Comparison of ENCODE assay signal across 18 mouse cellular contexts in the genomic region with DNA sequence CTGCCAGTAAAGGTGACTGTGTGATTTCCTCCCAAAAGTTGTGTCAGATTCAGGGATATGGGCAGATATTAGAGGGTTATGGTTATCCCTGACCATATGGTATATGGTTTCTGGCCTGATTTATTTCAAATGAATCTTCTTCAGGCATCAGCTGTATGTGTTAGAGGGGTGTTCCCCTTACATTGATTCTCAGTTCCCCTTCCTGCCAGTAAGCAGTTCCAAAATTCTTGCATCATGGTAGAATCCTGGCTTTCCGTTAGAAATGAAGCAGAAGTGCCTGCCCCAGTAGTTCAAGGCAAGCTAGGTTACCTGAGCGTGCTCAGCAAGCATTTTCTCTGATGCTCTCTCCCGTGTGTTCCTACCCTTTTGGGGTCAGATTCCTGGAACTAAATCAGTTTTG. TPM values are rescaled to one million over a fixed set of nuclear protein-coding genes. Genes with fewer than 3 reads are reported as not detected.
DNase-seq lines count a peak whose midpoint lies in the region; ATAC-seq and TF ChIP-seq lines count a peak whose summit lies in the region.
"Had no signal": no experiment of that assay in that cellular context is flagged by ENCODE, and none has a peak within 500 bp of the region (broad histone marks: within the 10 kb centered on the region; RNA-seq: fewer than 3 reads in every experiment).

No protein-coding gene starts in this region.

- no peaks in the 10 kb centered on the region for H3K27me3 ChIP-seq in liver, postnatal 0 days (ENCODE audit: insufficient read depth, low read length)
- H3K27me3 ChIP-seq in liver, embryonic 12.5 days (replicated peaks) = no peaks in the 10 kb centered on the region
- H3K27me3 ChIP-seq in forebrain, embryonic 14.5 days (replicated peaks; ENCODE audit: control insufficient read depth, insufficient read depth, low read length) = no peaks in the 10 kb centered on the region
- H3K27me3 ChIP-seq in kidney, embryonic 15.5 days = no peaks in the 10 kb centered on the region
- H3K27me3 ChIP-seq: embryonic facial prominence, embryonic 12.5 days; heart, embryonic 12.5 days had no signal

- no peaks in the 10 kb centered on the region for H3K36me3 ChIP-seq in liver, postnatal 0 days (replicated peaks; ENCODE audit: insufficient read depth, low read length)
- H3K36me3 ChIP-seq in liver, embryonic 12.5 days = no peaks in the 10 kb centered on the region
- H3K36me3 ChIP-seq in macrophage (ENCODE audit: inconsistent target) = no peaks in the 10 kb centered on the region
- no peaks in the 10 kb centered on the region for H3K36me3 ChIP-seq in forebrain, embryonic 14.5 days (ENCODE audit: control insufficient read depth, insufficient read depth, low read length)
- no peaks in the 10 kb centered on the region for H3K36me3 ChIP-seq in kidney, embryonic 15.5 days
- H3K36me3 ChIP-seq: embryonic facial prominence, embryonic 12.5 days; heart, embryonic 12.5 days; hindbrain, embryonic 10.5 days had no signal

- H3K4me1 ChIP-seq in liver, postnatal 0 days (ENCODE audit: insufficient read depth) = no peaks in the 10 kb centered on the region
- H3K4me1 ChIP-seq in liver, embryonic 12.5 days = no peaks in the 10 kb centered on the region
- H3K4me1 ChIP-seq in bone marrow, adult 2 months (ENCODE audit: control insufficient read depth, insufficient read depth, low read length) = peaks cover 3% of the 10 kb centered on the region
- H3K4me1 ChIP-seq in forebrain, embryonic 14.5 days (ENCODE audit: control insufficient read depth, insufficient read depth, low read length) = no peaks in the 10 kb centered on the region
- H3K4me1 ChIP-seq in kidney, embryonic 15.5 days = no peaks in the 10 kb centered on the region
- H3K4me1 ChIP-seq: embryonic facial prominence, embryonic 12.5 days; hindbrain, embryonic 10.5 days had no signal

- no peaks in the 10 kb centered on the region for H3K9me3 ChIP-seq in liver, postnatal 0 days (ENCODE audit: low read length)
- H3K9me3 ChIP-seq in liver, embryonic 12.5 days (replicated peaks) = no peaks in the 10 kb centered on the region
- no peaks in the 10 kb centered on the region for H3K9me3 ChIP-seq in forebrain, embryonic 14.5 days (replicated peaks; ENCODE audit: control insufficient read depth, low read length)
- H3K9me3 ChIP-seq in kidney, embryonic 15.5 days (replicated peaks) = no peaks in the 10 kb centered on the region
- H3K9me3 ChIP-seq: embryonic facial prominence, embryonic 12.5 days; hindbrain, embryonic 10.5 days had no signal

- no peak for DNase-seq in liver, postnatal 0 days
- no peak for DNase-seq in forebrain, embryonic 14.5 days (ENCODE audit: low spot score)
- DNase-seq: adrenal gland, adult 8-10 months; adrenal gland, postnatal 36 days; cerebellum, adult 11 months; cerebellum, adult 8-10 months; cerebellum, postnatal 14 days; gastrocnemius, postnatal 14 days had no signal

- H3K4me2 ChIP-seq in liver, postnatal 0 days (ENCODE audit: low read depth, low read length) = no peak overlapping the region
- no peak overlapping the region for H3K4me2 ChIP-seq in liver, embryonic 12.5 days
- H3K4me2 ChIP-seq in forebrain, embryonic 14.5 days (ENCODE audit: low read length) = no peak overlapping the region
- H3K4me2 ChIP-seq in kidney, embryonic 15.5 days = no peak overlapping the region
- H3K4me2 ChIP-seq: embryonic facial prominence, embryonic 12.5 days; heart, embryonic 12.5 days; hindbrain, embryonic 14.5 days had no signal

- no peak for TF ChIP-seq POLR2A in bone marrow, adult 2 months (IDR thresholded peaks at IDR 0.05; ENCODE audit: borderline replicate concordance, control insufficient read depth, low read depth, low read length)

- WGBS in liver, postnatal 0 days (ENCODE audit: insufficient replicate concordance) = 58% methylated on average over 3 of the region's 3 CpGs
- WGBS in liver, embryonic 12.5 days (ENCODE audit: insufficient replicate concordance) = 75% methylated on average over 3 of the region's 3 CpGs
- 38% methylated on average over 3 of the region's 3 CpGs for WGBS in bone marrow, adult 2 months
- 17% methylated on average over 3 of the region's 3 CpGs for WGBS in macrophage (ENCODE audit: missing documents)
- WGBS in forebrain, embryonic 14.5 days = 95% methylated on average over 3 of the region's 3 CpGs
- WGBS in kidney, embryonic 15.5 days = 72% methylated on average over 3 of the region's 3 CpGs

- ATAC-seq in liver, postnatal 0 days = peak; percentile 25; the same call in 1 of the 2 replicates
- no peak for ATAC-seq in liver, embryonic 12.5 days
- ATAC-seq in neutrophil, adult 5-6 weeks (ENCODE audit: extremely low read depth, insufficient number of reproducible peaks, low FRiP score, poor library complexity, severe bottlenecking) = peak; percentile 41; the same call in 1 of the 2 replicates
- ATAC-seq in forebrain, embryonic 14.5 days = no peak
- no peak for ATAC-seq in kidney, embryonic 15.5 days (replicated peaks; ENCODE audit: low FRiP score)
- ATAC-seq: forebrain, embryonic 16.5 days had no signal

- H3K27ac ChIP-seq in liver, postnatal 0 days (ENCODE audit: low read depth) = 0 out of 2 replicates have a peak overlapping the region, but pooled peaks have one; percentile 39
- no peak overlapping the region for H3K27ac ChIP-seq in liver, embryonic 12.5 days
- H3K27ac ChIP-seq in bone marrow, adult 2 months (ENCODE audit: control insufficient read depth, insufficient read depth, low read depth, low read length, poor library complexity) = peak overlapping the region; percentile 80
- H3K27ac ChIP-seq in macrophage = peak overlapping the region; percentile 17; the same call in 1 of the 2 replicates
- no peak overlapping the region for H3K27ac ChIP-seq in forebrain, embryonic 14.5 days (ENCODE audit: low read depth, low read length)
- H3K27ac ChIP-seq in kidney, embryonic 15.5 days = no peak overlapping the region
- H3K27ac ChIP-seq: embryonic facial prominence, embryonic 12.5 days; hindbrain, embryonic 10.5 days; hindbrain, embryonic 14.5 days had no signal

- no peak overlapping the region for H3K4me3 ChIP-seq in liver, postnatal 0 days (ENCODE audit: low read depth, low read length)
- no peak overlapping the region for H3K4me3 ChIP-seq in liver, embryonic 12.5 days
- no peak overlapping the region for H3K4me3 ChIP-seq in bone marrow, adult 2 months (replicated peaks; ENCODE audit: control insufficient read depth, low read depth, low read length)
- no peak overlapping the region for H3K4me3 ChIP-seq in macrophage (ENCODE audit: inconsistent target)
- H3K4me3 ChIP-seq in forebrain, embryonic 14.5 days (ENCODE audit: low read depth, low read length) = no peak overlapping the region
- no peak overlapping the region for H3K4me3 ChIP-seq in kidney, embryonic 15.5 days (replicated peaks)
- H3K4me3 ChIP-seq: embryonic facial prominence, embryonic 12.5 days; heart, embryonic 12.5 days; hindbrain, embryonic 10.5 days had no signal

- H3K9ac ChIP-seq in liver, postnatal 0 days (replicated peaks) = no peak overlapping the region
- H3K9ac ChIP-seq in liver, embryonic 12.5 days = no peak overlapping the region
- no peak overlapping the region for H3K9ac ChIP-seq in forebrain, embryonic 14.5 days (ENCODE audit: low read length)
- H3K9ac ChIP-seq in kidney, embryonic 15.5 days = no peak overlapping the region
- H3K9ac ChIP-seq: embryonic facial prominence, embryonic 12.5 days; heart, embryonic 12.5 days; hindbrain, embryonic 14.5 days had no signal

- no peaks in the 10 kb centered on the region for H3K79me2 ChIP-seq in macrophage (ENCODE audit: inconsistent target)

- TF ChIP-seq CTCF in liver, postnatal 0 days (IDR thresholded peaks at IDR 0.05; ENCODE audit: low read depth) = no peak
- TF ChIP-seq CTCF in bone marrow, adult 2 months (IDR thresholded peaks at IDR 0.05; ENCODE audit: control insufficient read depth, insufficient read depth, low read length) = no peak

- TF ChIP-seq EP300 in liver, postnatal 0 days (IDR thresholded peaks at IDR 0.05; ENCODE audit: low read depth) = no peak

RNA-seq across cellular contexts. Expression of a gene that starts 51.7 kb away (rescaled TPM):
- 32.7 and 32.9 TPM in 2 replicates for polyA plus RNA-seq in liver, postnatal 0 days (2015; fragmentation: Nextera tagmentation; extraction: Ambion mirVana)
- 61.1 and 64.3 TPM in 2 replicates for polyA plus RNA-seq in liver, embryonic 12.5 days (2016; fragmentation: Nextera tagmentation; extraction: Ambion mirVana)
- 21.5 and 29.6 TPM in 2 replicates for polyA plus RNA-seq in bone marrow, adult 2 months (2011; ENCODE audit: insufficient read depth, insufficient read length, low replicate concordance, missing spikeins)
- 10 to 100 TPM in 8 of 26 experiments, 1 to 10 TPM in 18; 2.1 to 33.6 (median 6.9) TPM for total RNA-seq in macrophage (2018; cell fraction: chromatin; rRNA removed)
- 10 to 100 TPM in 19 of 26 experiments, 1 to 10 TPM in 7; 5.6 to 23.6 (median 13.1) TPM for total RNA-seq in macrophage (2018; cell fraction: cytosol; rRNA removed)
- total RNA-seq in macrophage (2018; cell fraction: nucleus; rRNA removed) = 10 to 100 TPM in 18 of 26 experiments, 1 to 10 TPM in 8; 6.2 to 46.4 (median 13.2) TPM
- 16.1 to 20.5 TPM (median 19.7 TPM) in 3 replicates for polyA plus RNA-seq in macrophage (2018)
- total RNA-seq in neutrophil, adult 5-6 weeks (2017) = 105 and 112 TPM in 2 replicates
- 41.3 and 42.4 TPM in 2 replicates for polyA plus RNA-seq in forebrain, embryonic 14.5 days (2014; fragmentation: Nextera tagmentation; extraction: Ambion mirVana)
- polyA plus RNA-seq in kidney, embryonic 15.5 days (2015; fragmentation: Nextera tagmentation; extraction: Ambion mirVana) = 47.9 and 50.9 TPM in 2 replicates

Comparison
In these comparisons a context has a peak if more than half of its experiments do, and no peak if none do; other contexts are left out.
1. ATAC-seq: peak in liver, postnatal 0 days (single experiment) and neutrophil, adult 5-6 weeks (single experiment); none in liver, embryonic 12.5 days (single experiment), forebrain, embryonic 14.5 days (single experiment) and kidney, embryonic 15.5 days (single experiment).
2. H3K27ac ChIP-seq: peak in liver, postnatal 0 days (single experiment), bone marrow, adult 2 months (single experiment) and macrophage (single experiment); none in liver, embryonic 12.5 days (single experiment), forebrain, embryonic 14.5 days (single experiment) and kidney, embryonic 15.5 days (single experiment).